Mouse (Mus musculus) heart, postnatal 0 days (tissue): ENCODE measurements at regions not wholly inside any gene's neighbourhood (a gene's known extent, or its start where the extent isn't known, plus 50 kb on each side); places are given as distances from the start of the nearest gene placed in this dataset.

Experiments
- CTCF ChIP-seq: IDR thresholded peaks from 2 replicates; pipeline ENCODE4 v1.5.1; 2016; ENCODE audit warnings: antibody characterized with exemption, control low read depth, low read depth
- EP300 ChIP-seq: IDR thresholded peaks from 2 replicates; pipeline ENCODE4 v1.6.1; 2016; ENCODE audit warnings: antibody characterized with exemption, low read depth

- TF ChIP-seq CTCF: no peak
- TF ChIP-seq EP300: no peak
Measured at GRCm38 (mm10) chr7:51216233-51216605, 294.6 kb upstream of the Ano5 start.
